Mouse (Mus musculus): ENCODE measurements around the gene Cubn. TPM values are rescaled to one million over a fixed set of nuclear protein-coding genes. Genes with fewer than 3 reads are reported as not detected.

Cubn gene
- polyA plus RNA-seq, 1 experiment = not detected

DNA sequence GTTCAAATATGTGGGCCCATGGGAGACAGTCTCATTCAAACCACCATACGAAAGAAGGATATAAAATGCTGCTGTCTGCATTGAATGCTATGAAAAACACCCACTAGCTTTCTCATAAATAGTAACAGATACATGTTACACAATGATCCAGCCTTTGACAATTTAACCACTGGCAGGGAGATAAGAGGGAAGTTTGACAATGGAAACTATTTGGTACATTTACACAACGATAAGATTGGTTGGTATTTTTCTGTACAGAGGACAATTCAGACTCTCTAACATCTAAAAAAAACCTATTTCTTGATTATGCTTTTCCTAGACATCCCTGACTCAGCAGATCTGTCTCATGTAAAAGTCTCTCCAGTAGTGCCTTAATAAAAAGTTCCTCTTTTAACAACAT, 4.5 kb upstream of the Cubn start:
- H3K27me3 ChIP-seq (ENCODE audit: control insufficient read depth) = no peaks in the 10 kb centered on the region
- H3K4me3 ChIP-seq (replicated peaks) = no peak overlapping the region
- no peaks in the 10 kb centered on the region for H3K9me3 ChIP-seq (ENCODE audit: control insufficient read depth, low read length)
- TF ChIP-seq GATA1 (IDR thresholded peaks at IDR 0.05; ENCODE audit: low read length) (no peak), TAL1 (IDR thresholded peaks at IDR 0.05; ENCODE audit: low read length) (no peak)
- no peaks in the 10 kb centered on the region for H3K36me3 ChIP-seq (ENCODE audit: control insufficient read depth)
- peaks cover 6% of the 10 kb centered on the region for H3K4me1 ChIP-seq (ENCODE audit: control insufficient read depth)

DNA sequence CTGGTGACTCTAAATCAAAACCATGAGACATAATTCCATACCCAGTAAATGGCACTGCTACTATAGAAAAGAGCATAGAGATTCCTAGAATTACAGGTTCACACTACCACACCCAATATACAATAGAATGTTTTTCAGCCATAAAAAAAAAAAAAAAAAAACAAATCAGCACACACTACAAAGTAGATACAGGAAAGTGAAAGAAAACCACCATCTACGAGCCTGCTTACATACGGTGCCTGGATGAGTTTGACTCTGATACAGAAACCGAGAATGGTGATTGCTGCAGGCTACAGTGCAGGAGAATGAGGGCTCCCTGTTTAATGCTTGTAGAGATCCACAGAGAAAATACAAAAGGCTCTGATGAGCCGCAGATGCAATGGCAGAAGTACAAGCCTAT, 1.3 kb upstream of the Cubn start:
- Histone ChIP-seq H3K36me3 (ENCODE audit: control insufficient read depth) (no peaks in the 10 kb centered on the region), H3K4me3 (replicated peaks) (no peak overlapping the region), H3K27me3 (ENCODE audit: control insufficient read depth) (no peaks in the 10 kb centered on the region), H3K9me3 (ENCODE audit: control insufficient read depth, low read length) (no peaks in the 10 kb centered on the region), H3K4me1 (ENCODE audit: control insufficient read depth) (no peaks in the 10 kb centered on the region)
- TF ChIP-seq GATA1 (IDR thresholded peaks at IDR 0.05; ENCODE audit: low read length) = no peak
- no peak for TF ChIP-seq TAL1 (IDR thresholded peaks at IDR 0.05; ENCODE audit: low read length)

DNA sequence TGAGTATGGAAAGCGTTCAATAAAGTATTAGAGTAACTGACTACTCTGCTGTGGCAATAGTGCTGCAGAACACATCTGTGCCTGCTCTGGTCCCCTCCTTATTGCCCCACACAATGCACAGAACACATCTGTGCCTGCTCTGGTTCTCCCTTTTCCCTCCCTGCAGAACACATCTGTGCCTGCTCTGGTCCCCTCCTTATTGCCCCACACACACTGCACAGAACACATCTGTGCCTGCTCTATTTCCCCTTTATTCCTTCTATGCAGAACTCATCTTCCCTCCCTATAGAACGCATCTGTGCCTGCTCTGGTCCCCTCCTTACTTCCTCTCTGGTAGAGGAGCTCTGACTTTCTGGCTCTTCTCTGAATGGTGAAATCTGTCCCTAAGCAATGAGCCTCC, 1.1 kb downstream of the Cubn start:
- H3K9me3 ChIP-seq (ENCODE audit: control insufficient read depth, low read length) = no peaks in the 10 kb centered on the region
- H3K36me3 ChIP-seq (ENCODE audit: control insufficient read depth) = no peaks in the 10 kb centered on the region
- TF ChIP-seq TAL1 (IDR thresholded peaks at IDR 0.05; ENCODE audit: low read length) = no peak
- TF ChIP-seq GATA1 (IDR thresholded peaks at IDR 0.05; ENCODE audit: low read length) = no peak
- H3K4me1 ChIP-seq (ENCODE audit: control insufficient read depth) = no peaks in the 10 kb centered on the region
- H3K4me3 ChIP-seq (replicated peaks) = no peak overlapping the region
- no peaks in the 10 kb centered on the region for H3K27me3 ChIP-seq (ENCODE audit: control insufficient read depth)

DNA sequence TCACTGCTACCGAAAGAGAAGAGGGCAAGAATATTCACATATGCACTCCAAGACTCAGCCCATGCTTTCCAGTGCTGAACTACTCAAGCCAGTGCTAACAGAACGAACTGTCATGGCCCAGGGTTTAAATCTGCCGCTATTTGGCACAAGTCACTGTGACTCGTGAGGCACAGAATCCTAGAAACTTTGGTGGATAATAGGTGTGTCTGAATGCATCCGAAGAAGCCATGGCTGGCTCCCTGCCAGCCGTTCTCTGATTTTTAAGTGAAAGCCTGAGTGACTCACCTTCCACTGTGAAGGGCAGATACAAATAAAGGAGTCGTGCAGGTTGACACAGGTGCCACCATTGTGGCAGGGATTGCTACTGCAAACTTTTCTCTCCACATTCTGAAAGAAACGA, 5.1 kb downstream of the Cubn start:
- Histone ChIP-seq H3K27me3 (ENCODE audit: control insufficient read depth) (no peaks in the 10 kb centered on the region), H3K9me3 (ENCODE audit: control insufficient read depth, low read length) (no peaks in the 10 kb centered on the region), H3K36me3 (ENCODE audit: control insufficient read depth) (no peaks in the 10 kb centered on the region), H3K4me1 (ENCODE audit: control insufficient read depth) (no peaks in the 10 kb centered on the region), H3K4me3 (replicated peaks) (no peak overlapping the region)
- TF ChIP-seq TAL1 (IDR thresholded peaks at IDR 0.05; ENCODE audit: low read length) (no peak), GATA1 (IDR thresholded peaks at IDR 0.05; ENCODE audit: low read length) (no peak)

DNA sequence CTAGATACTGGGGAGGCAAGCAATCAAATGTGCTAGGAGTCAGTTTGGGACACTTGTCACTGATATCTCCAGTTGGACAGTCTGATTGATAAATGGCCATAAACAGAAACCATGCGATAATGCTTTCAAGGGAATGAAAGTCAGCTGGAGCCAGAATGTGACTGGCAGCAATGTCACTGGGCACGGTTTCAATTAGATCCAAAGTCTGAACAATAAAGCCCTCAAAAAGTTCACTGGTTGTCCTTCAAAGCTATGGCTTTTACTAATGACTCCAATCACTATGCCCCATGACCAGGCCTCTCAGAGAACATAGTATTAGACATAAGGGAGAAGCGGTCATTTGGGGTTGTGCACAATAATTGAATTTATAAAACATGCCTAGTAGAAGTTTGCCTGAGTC, 7.0 kb downstream of the Cubn start:
- no peaks in the 10 kb centered on the region for H3K4me1 ChIP-seq (ENCODE audit: control insufficient read depth)
- H3K36me3 ChIP-seq (ENCODE audit: control insufficient read depth) = no peaks in the 10 kb centered on the region
- no peaks in the 10 kb centered on the region for H3K9me3 ChIP-seq (ENCODE audit: control insufficient read depth, low read length)
- no peak overlapping the region for H3K4me3 ChIP-seq (replicated peaks)
- H3K27me3 ChIP-seq (ENCODE audit: control insufficient read depth) = no peaks in the 10 kb centered on the region
- TF ChIP-seq TAL1 (IDR thresholded peaks at IDR 0.05; ENCODE audit: low read length) (no peak), GATA1 (IDR thresholded peaks at IDR 0.05; ENCODE audit: low read length) (no peak)

DNA sequence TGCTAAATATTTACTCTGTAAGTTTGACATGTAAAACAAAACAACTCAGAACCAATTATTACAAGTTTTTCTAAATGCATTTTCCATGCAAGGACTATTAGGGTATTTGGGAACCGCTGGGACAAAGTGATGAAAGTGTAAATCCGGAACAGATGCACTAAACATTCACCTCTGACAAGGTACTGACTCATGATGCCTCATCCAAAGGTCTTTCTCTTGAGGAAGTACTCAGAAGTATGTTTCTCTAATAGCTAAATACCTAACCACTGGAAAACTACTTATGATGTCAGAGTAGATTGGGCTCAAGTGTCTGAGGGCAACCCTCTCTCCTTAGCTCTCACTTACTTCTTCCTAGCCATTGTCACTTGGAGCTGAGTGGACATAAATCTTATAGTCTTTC, 10.9 kb downstream of the Cubn start:
- Histone ChIP-seq H3K27me3 (ENCODE audit: control insufficient read depth) (no peaks in the 10 kb centered on the region), H3K4me1 (ENCODE audit: control insufficient read depth) (no peaks in the 10 kb centered on the region)
- TF ChIP-seq GATA1 (IDR thresholded peaks at IDR 0.05; ENCODE audit: low read length) (no peak), TAL1 (IDR thresholded peaks at IDR 0.05; ENCODE audit: low read length) (no peak)

DNA sequence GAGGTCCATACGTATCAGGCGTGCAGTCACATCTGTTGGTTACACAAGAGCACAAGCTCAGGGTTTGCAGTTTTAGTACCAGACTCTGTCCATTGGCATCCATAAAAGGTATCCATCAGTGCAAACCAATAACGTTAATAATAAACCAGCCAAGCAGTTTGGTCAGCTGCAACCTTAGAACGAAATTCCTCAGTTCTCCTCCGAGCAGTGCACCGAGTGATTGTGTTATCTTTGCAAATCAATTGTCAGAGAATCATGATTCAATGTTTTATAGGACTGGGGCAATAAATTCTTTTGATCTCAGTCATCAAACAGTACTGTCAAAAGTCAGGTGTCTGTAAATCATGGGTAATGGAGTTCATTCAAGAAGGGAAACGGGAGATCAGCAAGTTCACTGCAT, 12.4 kb downstream of the Cubn start:
- Histone ChIP-seq H3K9me3 (ENCODE audit: control insufficient read depth, low read length) (no peaks in the 10 kb centered on the region), H3K27me3 (ENCODE audit: control insufficient read depth) (no peaks in the 10 kb centered on the region), H3K36me3 (ENCODE audit: control insufficient read depth) (no peaks in the 10 kb centered on the region), H3K4me1 (ENCODE audit: control insufficient read depth) (no peaks in the 10 kb centered on the region; the same call in 1 of the 2 replicates), H3K4me3 (replicated peaks) (no peak overlapping the region)
- no peak for TF ChIP-seq TAL1 (IDR thresholded peaks at IDR 0.05; ENCODE audit: low read length)

More for the DNA sequence above, 10.9 kb downstream of the Cubn start:
- Histone ChIP-seq H3K9me3 (ENCODE audit: control insufficient read depth, low read length) (no peaks in the 10 kb centered on the region), H3K4me3 (replicated peaks) (no peak overlapping the region), H3K36me3 (ENCODE audit: control insufficient read depth) (no peaks in the 10 kb centered on the region)

DNA sequence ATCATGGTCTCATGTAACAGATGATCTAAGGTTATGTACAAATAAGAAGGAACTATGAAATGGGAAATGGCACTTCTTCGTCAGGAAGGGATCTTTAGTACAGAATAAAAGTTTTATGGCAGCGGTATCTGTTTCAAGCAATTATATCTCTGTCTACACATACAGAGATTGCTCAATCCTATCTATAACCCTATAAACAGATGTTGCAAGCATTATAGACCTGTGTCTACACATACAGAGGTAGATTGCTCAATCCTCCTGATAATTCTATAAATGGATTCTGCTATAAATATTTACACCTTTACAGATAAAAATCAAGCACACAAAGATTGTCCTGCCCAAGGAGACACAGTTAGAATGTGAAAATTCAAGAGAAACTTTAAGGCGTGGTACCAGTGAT, 21.5 kb downstream of the Cubn start:
- TF ChIP-seq GATA1 (IDR thresholded peaks at IDR 0.05; ENCODE audit: low read length) (no peak), TAL1 (IDR thresholded peaks at IDR 0.05; ENCODE audit: low read length) (no peak)
- no peaks in the 10 kb centered on the region; the same call in 1 of the 2 replicates for H3K4me1 ChIP-seq (ENCODE audit: control insufficient read depth)

DNA sequence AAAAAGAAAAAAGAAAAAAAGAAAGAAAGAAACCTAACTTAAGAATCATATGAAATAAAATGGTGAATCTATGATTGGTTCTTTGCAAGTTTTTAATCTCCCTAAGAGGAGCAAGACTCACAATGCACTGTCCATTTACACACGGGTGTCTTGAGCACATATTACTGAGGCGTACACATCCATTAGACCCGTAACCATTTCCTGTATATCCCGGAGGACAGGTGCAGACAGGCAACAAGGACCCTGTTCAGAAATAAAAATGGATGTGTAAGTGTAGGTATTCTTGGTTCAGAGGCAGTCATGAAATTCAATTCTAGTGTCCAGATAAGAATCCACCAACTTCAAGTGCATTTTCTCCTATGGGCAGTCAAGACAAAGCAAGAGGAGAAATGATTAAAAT, 22.0 kb downstream of the Cubn start:
- Histone ChIP-seq H3K9me3 (ENCODE audit: control insufficient read depth, low read length) (no peaks in the 10 kb centered on the region), H3K36me3 (ENCODE audit: control insufficient read depth) (no peaks in the 10 kb centered on the region), H3K4me3 (replicated peaks) (no peak overlapping the region), H3K27me3 (ENCODE audit: control insufficient read depth) (no peaks in the 10 kb centered on the region), H3K4me1 (ENCODE audit: control insufficient read depth) (no peaks in the 10 kb centered on the region)
- TF ChIP-seq GATA1 (IDR thresholded peaks at IDR 0.05; ENCODE audit: low read length) = no peak
- no peak for TF ChIP-seq TAL1 (IDR thresholded peaks at IDR 0.05; ENCODE audit: low read length)

More for the DNA sequence above, 21.5 kb downstream of the Cubn start:
- Histone ChIP-seq H3K4me3 (replicated peaks) (no peak overlapping the region), H3K27me3 (ENCODE audit: control insufficient read depth) (no peaks in the 10 kb centered on the region), H3K36me3 (ENCODE audit: control insufficient read depth) (no peaks in the 10 kb centered on the region), H3K9me3 (ENCODE audit: control insufficient read depth, low read length) (no peaks in the 10 kb centered on the region)

DNA sequence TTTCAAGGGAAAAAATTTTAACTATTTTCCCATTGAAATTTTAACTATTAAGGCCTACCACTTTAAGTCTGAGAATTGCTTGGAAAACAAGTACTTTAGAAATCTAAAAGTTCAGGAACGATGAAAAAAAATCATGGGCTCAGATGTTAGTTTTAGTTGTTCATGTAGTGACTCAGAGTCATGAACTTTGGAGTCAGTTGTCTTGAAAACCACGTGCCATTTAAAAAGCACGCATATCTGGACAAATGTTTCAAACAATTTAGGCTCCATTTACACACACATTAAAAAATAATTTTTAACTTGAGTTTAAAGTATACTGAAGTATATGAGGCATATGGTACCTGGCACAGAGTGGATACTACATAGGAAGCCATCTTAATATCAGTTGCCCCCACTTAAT, 24.9 kb downstream of the Cubn start:
- no peaks in the 10 kb centered on the region for H3K36me3 ChIP-seq (ENCODE audit: control insufficient read depth)
- no peaks in the 10 kb centered on the region for H3K27me3 ChIP-seq (ENCODE audit: control insufficient read depth)
- H3K9me3 ChIP-seq (ENCODE audit: control insufficient read depth, low read length) = no peaks in the 10 kb centered on the region
- no peaks in the 10 kb centered on the region for H3K4me1 ChIP-seq (ENCODE audit: control insufficient read depth)
- TF ChIP-seq TAL1 (IDR thresholded peaks at IDR 0.05; ENCODE audit: low read length) (no peak), GATA1 (IDR thresholded peaks at IDR 0.05; ENCODE audit: low read length) (no peak)
- H3K4me3 ChIP-seq (replicated peaks) = no peak overlapping the region
